Mouse (Mus musculus) intestine, embryonic 15.5 days (tissue): Measurements from ENCODE around the gene Dnaja4. TPM values are rescaled to one million over a fixed set of nuclear protein-coding genes. Genes with fewer than 3 reads are reported as not detected.

Source experiments
- ATAC-seq: fragments of 200-750 bp; cut with Nextera tagmentation; 2 replicates; pipeline ENCODE4 v1.8.0; 2017; ENCODE audit warnings: moderate TSS enrichment, moderate library complexity
- H3K27ac ChIP-seq: fragments of 300-500 bp; sonication (generic); 2 replicates; pipeline ENCODE4 v1.5.1; 2015; ENCODE audit warnings: mild to moderate bottlenecking, inconsistent platforms
- H3K27me3 ChIP-seq: fragments of 300-500 bp; sonication (generic); replicated peaks from 2 replicates; pipeline ENCODE4 v1.6.1; 2015; ENCODE audit warnings: inconsistent platforms
- H3K36me3 ChIP-seq: fragments of 300-500 bp; sonication (generic); 2 replicates; pipeline ENCODE4 v1.6.1; 2015; ENCODE audit warnings: inconsistent platforms
- H3K4me1 ChIP-seq: fragments of 300-500 bp; sonication (generic); replicated peaks from 2 replicates; pipeline ENCODE4 v1.6.1; 2015; ENCODE audit warnings: inconsistent platforms
- H3K4me2 ChIP-seq: fragments of 300-500 bp; sonication (generic); replicated peaks from 2 replicates; pipeline ENCODE4 v1.6.1; 2015; ENCODE audit warnings: mild to moderate bottlenecking, inconsistent platforms
- H3K4me3 ChIP-seq: fragments of 300-500 bp; sonication (generic); replicated peaks from 2 replicates; pipeline ENCODE4 v1.5.1; 2015; ENCODE audit warnings: inconsistent platforms
- H3K9ac ChIP-seq: fragments of 300-500 bp; sonication (generic); 2 replicates; pipeline ENCODE4 v1.6.1; 2015; ENCODE audit warnings: inconsistent platforms
- H3K9me3 ChIP-seq: fragments of 300-500 bp; sonication (generic); 2 replicates; pipeline ENCODE4 v1.6.1; 2016; ENCODE audit warnings: inconsistent platforms
- WGBS: fragments of 180-500 bp; shearing (Covaris S2); methylation state at CpG from one replicate; pipeline ENCODE4 v1.1.7; 2015; 5-methylcytosine and 5-hydroxymethylcytosine counted together
- polyA plus RNA-seq: library from polyadenylated mRNA; unstranded; fragments of >200 nt; fragmentation: Nextera tagmentation; extraction: Ambion mirVana; gene quantifications from 2 replicates; pipeline ENCODE4 v1.2.1, GENCODE M21; 2015

Gene Dnaja4
- polyA plus RNA-seq, 1 experiment from 2014 or later = 4.3 TPM

- H3K9me3 ChIP-seq = no peaks in the 10 kb centered on the region
- peaks cover 3% of the 10 kb centered on the region for H3K4me1 ChIP-seq
- H3K4me2 ChIP-seq = no peak overlapping the region
- no peak overlapping the region for H3K9ac ChIP-seq
- H3K36me3 ChIP-seq = no peaks in the 10 kb centered on the region
- H3K27ac ChIP-seq = no peak overlapping the region
- no peak overlapping the region for H3K4me3 ChIP-seq
- 86% methylated on average over 2 of the region's 2 CpGs for WGBS
- H3K27me3 ChIP-seq = peaks cover 7% of the 10 kb centered on the region
- no peak for ATAC-seq
Observed at GRCm38 (mm10) chr9:54702581-54702980, 3.9 kb downstream of the Dnaja4 start.

- no peak overlapping the region for H3K4me3 ChIP-seq
- no peak overlapping the region for H3K27ac ChIP-seq
- no peak overlapping the region for H3K4me2 ChIP-seq
- no peaks in the 10 kb centered on the region; the same call in 1 of the 2 replicates for H3K27me3 ChIP-seq
- no peak overlapping the region for H3K9ac ChIP-seq
- WGBS = 67% methylated on average over 5 of the region's 5 CpGs
- peaks cover 3% of the 10 kb centered on the region; the same call in 1 of the 2 replicates for H3K4me1 ChIP-seq
- no peaks in the 10 kb centered on the region for H3K9me3 ChIP-seq
- no peak for ATAC-seq
- no peaks in the 10 kb centered on the region for H3K36me3 ChIP-seq
Observed at GRCm38 (mm10) chr9:54704361-54704760, 5.7 kb downstream of the Dnaja4 start.

- Histone ChIP-seq H3K27me3 (no peaks in the 10 kb centered on the region), H3K9me3 (no peaks in the 10 kb centered on the region), H3K36me3 (no peaks in the 10 kb centered on the region), H3K27ac (no peak overlapping the region), H3K4me1 (no peaks in the 10 kb centered on the region), H3K4me3 (no peak overlapping the region), H3K9ac (no peak overlapping the region), H3K4me2 (no peak overlapping the region)
- no peak for ATAC-seq
- 31% methylated on average over 1 of the region's 1 CpGs for WGBS
Observed at GRCm38 (mm10) chr9:54705561-54705960, 6.9 kb downstream of the Dnaja4 start.

GRCm38 (mm10) chr9:54707288-54707999 is 8.8 kb downstream of the Dnaja4 start:
- Histone ChIP-seq H3K4me1 (no peaks in the 10 kb centered on the region; the same call in 1 of the 2 replicates), H3K4me3 (no peak overlapping the region), H3K27ac (no peak overlapping the region), H3K9ac (no peak overlapping the region), H3K36me3 (no peaks in the 10 kb centered on the region), H3K9me3 (no peaks in the 10 kb centered on the region), H3K4me2 (no peak overlapping the region), H3K27me3 (no peaks in the 10 kb centered on the region)
- no peak for ATAC-seq
- WGBS = 63% methylated on average over 8 of the region's 8 CpGs

- no peaks in the 10 kb centered on the region for H3K9me3 ChIP-seq
- H3K36me3 ChIP-seq = 0 out of 2 replicates have a peak, but pooled peaks cover 1% of the 10 kb centered on the region
- H3K4me2 ChIP-seq = no peak overlapping the region
- H3K4me1 ChIP-seq = no peaks in the 10 kb centered on the region; the same call in 1 of the 2 replicates
- H3K27me3 ChIP-seq = no peaks in the 10 kb centered on the region
- H3K4me3 ChIP-seq = no peak overlapping the region
- H3K27ac ChIP-seq = no peak overlapping the region
- no peak for ATAC-seq
- 90% methylated on average over 5 of the region's 5 CpGs for WGBS
- no peak overlapping the region for H3K9ac ChIP-seq
Observed at GRCm38 (mm10) chr9:54708085-54708484, 9.4 kb downstream of the Dnaja4 start.

- Histone ChIP-seq H3K4me1 (no peaks in the 10 kb centered on the region; the same call in 1 of the 2 replicates), H3K4me2 (no peak overlapping the region), H3K36me3 (peaks cover 22% of the 10 kb centered on the region; the same call in 1 of the 2 replicates), H3K4me3 (no peak overlapping the region), H3K27ac (no peak overlapping the region), H3K9me3 (no peaks in the 10 kb centered on the region), H3K9ac (no peak overlapping the region), H3K27me3 (no peaks in the 10 kb centered on the region)
- WGBS = 86% methylated on average over 3 of the region's 3 CpGs
- ATAC-seq = no peak
Observed at GRCm38 (mm10) chr9:54715776-54716175, 17.1 kb downstream of the Dnaja4 start.

GRCm38 (mm10) chr9:54717527-54717926 is 18.9 kb downstream of the Dnaja4 start:
- Histone ChIP-seq H3K9ac (no peak overlapping the region), H3K27me3 (no peaks in the 10 kb centered on the region), H3K4me1 (no peaks in the 10 kb centered on the region), H3K9me3 (no peaks in the 10 kb centered on the region), H3K4me3 (no peak overlapping the region), H3K36me3 (peaks cover 30% of the 10 kb centered on the region; the same call in 1 of the 2 replicates), H3K27ac (no peak overlapping the region), H3K4me2 (no peak overlapping the region)
- WGBS = 75% methylated on average over 3 of the region's 3 CpGs
- no peak for ATAC-seq

- no peak for ATAC-seq
- no peaks in the 10 kb centered on the region for H3K4me1 ChIP-seq
- WGBS = 88% methylated on average over 7 of the region's 7 CpGs
- H3K27me3 ChIP-seq = no peaks in the 10 kb centered on the region
- H3K27ac ChIP-seq = no peak overlapping the region
- no peak overlapping the region for H3K4me2 ChIP-seq
- H3K9me3 ChIP-seq = no peaks in the 10 kb centered on the region
- H3K4me3 ChIP-seq = no peak overlapping the region
- H3K36me3 ChIP-seq = peaks cover 38% of the 10 kb centered on the region; the same call in 1 of the 2 replicates
- H3K9ac ChIP-seq = no peak overlapping the region
Observed at GRCm38 (mm10) chr9:54722156-54722555, 23.5 kb downstream of the Dnaja4 start.

GRCm38 (mm10) chr9:54722596-54722995 is 23.9 kb downstream of the Dnaja4 start:
- Histone ChIP-seq H3K9me3 (no peaks in the 10 kb centered on the region), H3K36me3 (peaks cover 41% of the 10 kb centered on the region), H3K4me2 (no peak overlapping the region), H3K27ac (no peak overlapping the region), H3K27me3 (no peaks in the 10 kb centered on the region), H3K9ac (no peak overlapping the region), H3K4me3 (no peak overlapping the region), H3K4me1 (no peaks in the 10 kb centered on the region)
- ATAC-seq = no peak
- 90% methylated on average over 4 of the region's 4 CpGs for whole genome bisulfite sequencing

GRCm38 (mm10) chr9:54726315-54726714 is 27.6 kb downstream of the Dnaja4 start:
- ATAC-seq = no peak
- Histone ChIP-seq H3K4me1 (no peaks in the 10 kb centered on the region), H3K4me3 (no peak overlapping the region), H3K4me2 (no peak overlapping the region), H3K9me3 (no peaks in the 10 kb centered on the region), H3K9ac (no peak overlapping the region), H3K27ac (no peak overlapping the region), H3K27me3 (no peaks in the 10 kb centered on the region), H3K36me3 (peaks cover 29% of the 10 kb centered on the region)
- 81% methylated on average over 5 of the region's 5 CpGs for WGBS

GRCm38 (mm10) chr9:54732122-54732521 is 33.4 kb downstream of the Dnaja4 start:
- Histone ChIP-seq H3K27me3 (no peaks in the 10 kb centered on the region), H3K4me3 (no peak overlapping the region), H3K9ac (no peak overlapping the region), H3K27ac (no peak overlapping the region), H3K4me2 (no peak overlapping the region), H3K36me3 (peaks cover 3% of the 10 kb centered on the region), H3K9me3 (no peaks in the 10 kb centered on the region), H3K4me1 (peaks cover 4% of the 10 kb centered on the region; the same call in 1 of the 2 replicates)
- WGBS = 88% methylated on average over 2 of the region's 2 CpGs
- ATAC-seq = no peak

- Histone ChIP-seq H3K4me1 (peaks cover 4% of the 10 kb centered on the region; the same call in 1 of the 2 replicates), H3K4me3 (peak within 1 kb of the TSS; percentile 70), H3K27ac (peak within 1 kb of the TSS; percentile 41; the same call in 1 of the 2 replicates), H3K36me3 (no peaks in the 10 kb centered on the region), H3K9me3 (no peaks in the 10 kb centered on the region), H3K27me3 (no peaks in the 10 kb centered on the region), H3K4me2 (peak within 1 kb of the TSS; percentile 55), H3K9ac (peak within 1 kb of the TSS; percentile 74)
- 1% methylated on average over 32 of the region's 32 CpGs for WGBS
- ATAC-seq = peak; percentile 99
Observed at GRCm38 (mm10) chr9:54733921-54734638, 35.4 kb downstream of the Dnaja4 start, which contains the start of gene Wdr61. Wdr61 (minus strand) TSS chr9:54734519.
